Mouse (Mus musculus): ENCODE results near the gene Cdkn2aip. TPM values are rescaled to one million over a fixed set of nuclear protein-coding genes. Genes with fewer than 3 reads are reported as not detected.
A peak's percentile ranks its signal among the peaks of the same experiment; 100 is the strongest.

Gene Cdkn2aip
- polyA plus RNA-seq, 1 experiment from 2014 or later = 13.5 TPM

GRCm38 (mm10) chr8:47742992-47743391 lies 29.3 kb upstream of the Cdkn2aip start:
- H3K9ac ChIP-seq = no peak overlapping the region
- H3K9me3 ChIP-seq (replicated peaks) = no peaks in the 10 kb centered on the region
- ATAC-seq (ENCODE audit: low read depth) = no peak
- H3K4me2 ChIP-seq = no peak overlapping the region
- H3K36me3 ChIP-seq = no peaks in the 10 kb centered on the region
- no peaks in the 10 kb centered on the region for H3K4me1 ChIP-seq (replicated peaks)
- 21% methylated on average over 8 of the region's 8 CpGs for WGBS (ENCODE audit: insufficient replicate concordance)
- no peaks in the 10 kb centered on the region; the same call in 1 of the 2 replicates for H3K27me3 ChIP-seq
- no peak for DNase-seq
- no peak overlapping the region for H3K4me3 ChIP-seq (replicated peaks)
- no peak overlapping the region for H3K27ac ChIP-seq

DNA sequence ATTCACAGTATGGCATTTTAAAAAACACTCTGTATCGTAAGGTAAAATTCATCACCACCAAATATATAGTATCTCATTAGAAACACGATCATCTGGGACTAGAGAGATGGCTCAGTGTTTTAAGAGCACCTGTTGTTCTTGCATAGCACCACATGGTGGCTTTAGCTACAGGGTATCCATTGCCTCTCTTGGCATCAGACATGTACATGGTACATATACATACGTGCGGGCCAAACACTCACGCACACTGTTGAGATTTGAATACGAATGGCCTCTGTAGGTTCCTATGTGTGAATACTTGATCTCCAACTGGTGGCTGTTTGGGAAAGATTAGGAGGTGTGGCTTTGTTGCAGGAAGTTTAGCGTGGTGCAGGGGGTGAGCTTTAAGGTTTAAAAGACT lies 28.6 kb upstream of the Cdkn2aip start:
- no peak for ATAC-seq (ENCODE audit: low read depth)
- H3K9me3 ChIP-seq (replicated peaks) = no peaks in the 10 kb centered on the region
- no peak overlapping the region for H3K4me3 ChIP-seq (replicated peaks)
- H3K27me3 ChIP-seq = no peaks in the 10 kb centered on the region; the same call in 1 of the 2 replicates
- no peak overlapping the region for H3K4me2 ChIP-seq
- H3K4me1 ChIP-seq (replicated peaks) = no peaks in the 10 kb centered on the region
- WGBS (ENCODE audit: insufficient replicate concordance) = 58% methylated on average over 7 of the region's 7 CpGs
- no peaks in the 10 kb centered on the region for H3K36me3 ChIP-seq
- no peak overlapping the region for H3K9ac ChIP-seq
- H3K27ac ChIP-seq = no peak overlapping the region
- DNase-seq = no peak

DNA sequence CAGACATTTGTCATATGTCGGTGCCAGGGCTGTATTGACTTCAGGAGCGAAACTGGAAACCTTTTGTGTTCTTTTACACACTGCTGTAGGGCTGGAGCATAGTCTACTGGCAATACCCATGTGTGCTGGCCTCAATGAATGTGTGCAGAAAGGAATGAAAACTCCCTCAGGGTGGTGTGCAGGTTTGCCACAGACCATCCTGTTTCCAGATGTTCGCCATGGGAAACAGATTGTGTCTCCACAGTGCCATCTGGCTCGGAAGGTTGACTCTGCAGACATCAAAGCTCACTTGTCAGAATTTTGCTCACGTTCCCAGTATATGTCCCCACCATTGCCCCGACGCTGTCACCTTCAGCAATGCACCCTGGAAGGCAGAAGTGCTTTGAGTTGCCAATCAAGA lies 23.4 kb upstream of the Cdkn2aip start:
- ATAC-seq (ENCODE audit: low read depth) = no peak
- WGBS (ENCODE audit: insufficient replicate concordance) = 49% methylated on average over 7 of the region's 7 CpGs
- no peaks in the 10 kb centered on the region for H3K4me1 ChIP-seq (replicated peaks)

DNA sequence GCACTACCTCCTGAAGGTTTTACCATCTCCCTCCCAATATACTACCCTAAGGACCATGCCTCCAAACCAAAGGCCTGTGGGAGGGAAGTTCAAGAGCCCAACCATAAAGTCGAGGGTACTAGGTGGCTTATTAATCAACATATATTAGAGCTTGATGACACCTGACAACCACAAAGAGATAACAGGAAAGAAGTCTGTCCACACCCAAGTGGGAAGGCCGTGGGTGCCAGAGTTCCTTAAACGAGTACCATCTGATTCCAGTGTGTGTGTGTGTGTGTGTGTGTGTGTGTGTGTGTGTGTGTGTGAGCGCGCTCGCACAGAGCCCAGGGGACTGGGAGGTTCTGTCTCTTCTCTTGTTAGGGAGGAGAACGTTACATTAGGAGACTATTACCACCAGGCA lies 15.6 kb upstream of the Cdkn2aip start:
- Histone ChIP-seq H3K4me1 (replicated peaks) (no peaks in the 10 kb centered on the region), H3K36me3 (no peaks in the 10 kb centered on the region), H3K9ac (no peak overlapping the region), H3K4me2 (no peak overlapping the region), H3K9me3 (replicated peaks) (no peaks in the 10 kb centered on the region), H3K27ac (no peak overlapping the region), H3K27me3 (no peaks in the 10 kb centered on the region), H3K4me3 (replicated peaks) (no peak overlapping the region)
- DNase-seq (no peak), ATAC-seq (ENCODE audit: low read depth) (no peak)
- WGBS (ENCODE audit: insufficient replicate concordance) = 55% methylated on average over 7 of the region's 7 CpGs

More for the DNA sequence above, 23.4 kb upstream of the Cdkn2aip start:
- Histone ChIP-seq H3K4me2 (no peak overlapping the region), H3K4me3 (replicated peaks) (no peak overlapping the region), H3K27me3 (no peaks in the 10 kb centered on the region; the same call in 1 of the 2 replicates), H3K36me3 (no peaks in the 10 kb centered on the region), H3K9ac (no peak overlapping the region), H3K9me3 (replicated peaks) (no peaks in the 10 kb centered on the region), H3K27ac (no peak overlapping the region)
- DNase-seq = no peak

DNA sequence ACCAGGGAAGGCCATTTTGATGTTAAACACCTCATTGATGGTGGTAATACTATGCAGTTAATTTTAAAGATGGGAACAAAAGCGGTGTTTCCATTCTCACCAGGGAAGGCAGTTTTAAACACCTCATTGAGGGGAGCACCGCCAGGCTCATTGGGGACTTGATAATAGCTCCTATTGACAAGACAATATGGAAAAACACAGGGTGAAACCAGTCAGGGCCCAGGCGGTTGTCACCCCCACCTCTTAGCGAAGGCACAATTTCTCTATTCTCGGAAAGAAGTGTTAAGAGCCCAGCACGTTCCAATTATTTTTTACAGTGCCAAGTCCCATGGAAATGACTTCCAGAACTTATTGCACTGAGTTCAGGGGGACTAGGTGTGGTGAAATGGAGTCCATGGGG lies 13.2 kb upstream of the Cdkn2aip start:
- no peaks in the 10 kb centered on the region for H3K36me3 ChIP-seq
- 51% methylated on average over 6 of the region's 6 CpGs for WGBS (ENCODE audit: insufficient replicate concordance)

DNA sequence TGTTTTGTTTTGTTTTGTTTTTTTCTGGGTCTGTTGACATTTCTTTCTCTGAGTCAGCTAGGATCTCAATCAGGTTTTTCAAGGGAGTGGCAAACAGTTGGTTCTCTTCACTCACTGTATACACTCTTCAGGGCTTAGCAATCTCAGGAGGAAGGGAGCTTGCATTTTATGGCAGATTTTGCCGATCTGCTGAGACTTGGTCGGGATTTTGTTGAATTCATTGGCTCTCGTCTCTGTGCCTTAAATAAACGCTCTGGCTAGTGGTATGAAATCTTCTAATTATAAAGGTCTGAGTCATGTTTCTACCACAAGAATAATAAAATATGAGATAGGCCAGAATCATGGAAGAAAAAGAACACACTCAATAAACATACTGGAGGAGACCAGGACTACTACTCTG lies 7.9 kb upstream of the Cdkn2aip start:
- Histone ChIP-seq H3K27ac (no peak overlapping the region), H3K36me3 (no peaks in the 10 kb centered on the region), H3K4me3 (replicated peaks) (no peak overlapping the region), H3K9me3 (replicated peaks) (no peaks in the 10 kb centered on the region), H3K4me1 (replicated peaks) (0 out of 2 replicates have a peak, but pooled peaks cover 3% of the 10 kb centered on the region), H3K27me3 (no peaks in the 10 kb centered on the region), H3K4me2 (no peak overlapping the region), H3K9ac (no peak overlapping the region)
- ATAC-seq (ENCODE audit: low read depth) (no peak), DNase-seq (no peak)
- WGBS (ENCODE audit: insufficient replicate concordance) = 58% methylated on average over 4 of the region's 4 CpGs

More for the DNA sequence above, 13.2 kb upstream of the Cdkn2aip start:
- ATAC-seq (ENCODE audit: low read depth) (no peak), DNase-seq (no peak)
- Histone ChIP-seq H3K9me3 (replicated peaks) (no peaks in the 10 kb centered on the region), H3K4me3 (replicated peaks) (no peak overlapping the region), H3K27ac (no peak overlapping the region), H3K27me3 (no peaks in the 10 kb centered on the region), H3K4me2 (no peak overlapping the region), H3K9ac (no peak overlapping the region), H3K4me1 (replicated peaks) (no peaks in the 10 kb centered on the region)

GRCm38 (mm10) chr8:47718641-47719040 lies 4.9 kb upstream of the Cdkn2aip start:
- Histone ChIP-seq H3K36me3 (no peaks in the 10 kb centered on the region), H3K4me3 (replicated peaks) (no peak overlapping the region), H3K9me3 (replicated peaks) (no peaks in the 10 kb centered on the region), H3K4me2 (no peak overlapping the region), H3K27me3 (no peaks in the 10 kb centered on the region), H3K4me1 (replicated peaks) (peaks cover 13% of the 10 kb centered on the region), H3K27ac (no peak overlapping the region), H3K9ac (no peak overlapping the region)
- no peak for DNase-seq
- 15% methylated on average over 11 of the region's 11 CpGs for WGBS (ENCODE audit: insufficient replicate concordance)
- no peak for ATAC-seq (ENCODE audit: low read depth)

DNA sequence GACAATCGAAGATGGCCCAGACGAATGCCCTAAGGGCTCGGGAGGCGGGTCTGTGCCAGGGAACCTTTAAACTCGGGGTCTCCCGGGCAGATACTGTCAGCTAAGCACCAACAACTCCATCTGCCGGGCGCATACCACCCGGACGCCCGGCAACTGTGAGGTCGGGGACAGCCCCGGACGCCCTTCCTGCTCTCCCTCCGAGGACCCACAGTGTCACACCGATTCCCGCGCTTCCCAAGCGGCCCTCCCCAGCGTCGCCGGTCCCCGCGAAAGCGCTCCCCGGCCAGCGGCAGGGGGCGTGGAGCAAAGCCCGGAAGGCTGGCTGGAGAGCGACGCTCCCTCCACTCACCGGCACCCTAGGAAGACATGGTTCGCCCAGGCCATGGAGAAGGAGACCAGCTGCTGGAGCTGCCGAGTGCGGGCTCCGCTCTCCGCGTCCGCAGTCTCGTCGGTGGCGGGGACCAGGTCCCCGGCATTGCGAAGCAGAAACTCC lies 515 bp downstream of the Cdkn2aip start:
- Histone ChIP-seq H3K9me3 (replicated peaks) (no peaks in the 10 kb centered on the region), H3K9ac (peak overlapping the region; percentile 96), H3K36me3 (peaks cover 24% of the 10 kb centered on the region), H3K4me3 (replicated peaks) (peak overlapping the region; percentile 98), H3K27me3 (no peaks in the 10 kb centered on the region), H3K4me1 (replicated peaks) (peaks cover 42% of the 10 kb centered on the region), H3K27ac (peak overlapping the region; percentile 94), H3K4me2 (peak overlapping the region; percentile 88)
- DNase-seq (peak; percentile 52), ATAC-seq (ENCODE audit: low read depth) (peak; percentile 34)
- under 1% methylated on average over 41 of the region's 44 CpGs for WGBS (ENCODE audit: insufficient replicate concordance)

DNA sequence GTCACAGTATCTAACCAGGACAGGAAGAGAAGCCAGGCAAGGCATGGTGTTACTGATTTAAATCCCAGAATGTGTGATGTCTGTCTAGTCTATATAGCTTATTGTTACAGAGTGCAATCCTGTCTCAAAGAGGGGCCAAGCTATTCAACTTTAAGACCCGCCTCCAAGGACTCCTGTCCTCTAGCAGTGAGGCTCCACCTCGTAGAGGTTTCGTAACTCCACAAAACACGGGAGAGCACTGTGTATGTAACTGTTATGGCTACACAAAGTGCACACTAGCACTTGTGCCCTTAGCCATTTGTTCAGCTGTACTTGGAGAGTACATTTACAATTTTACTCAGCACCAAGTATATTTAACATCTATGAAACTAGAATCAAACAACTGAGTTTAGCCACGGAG lies 5.6 kb downstream of the Cdkn2aip start:
- Histone ChIP-seq H3K36me3 (peaks cover 42% of the 10 kb centered on the region), H3K4me2 (no peak overlapping the region), H3K27me3 (no peaks in the 10 kb centered on the region), H3K9me3 (replicated peaks) (no peaks in the 10 kb centered on the region), H3K9ac (no peak overlapping the region), H3K4me3 (replicated peaks) (no peak overlapping the region), H3K4me1 (replicated peaks) (peaks cover 40% of the 10 kb centered on the region), H3K27ac (peak overlapping the region; percentile 68)
- DNase-seq = no peak
- 61% methylated on average over 5 of the region's 5 CpGs for WGBS (ENCODE audit: insufficient replicate concordance)
- ATAC-seq (ENCODE audit: low read depth) = peak; percentile 40; the same call in 1 of the 2 replicates

DNA sequence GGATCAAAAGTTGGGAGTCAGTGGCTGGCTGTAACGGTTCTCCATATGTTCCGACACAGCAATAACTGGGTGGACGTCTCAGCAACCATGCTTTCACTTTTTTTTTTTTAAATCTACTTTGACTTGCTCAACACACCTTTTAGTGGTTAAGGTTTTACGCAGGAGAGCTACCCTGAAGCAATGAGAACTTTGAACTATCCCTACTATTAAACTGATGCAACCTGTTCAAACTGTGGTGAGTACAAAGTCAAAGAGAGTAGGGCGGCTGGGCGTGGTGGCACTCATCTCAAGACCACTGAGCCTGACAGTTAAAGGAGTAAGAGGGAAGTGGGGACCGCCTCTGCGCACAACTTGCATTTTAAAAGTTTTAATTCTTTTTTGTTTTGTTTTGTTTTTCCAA lies 7.0 kb downstream of the Cdkn2aip start:
- Histone ChIP-seq H3K27ac (peak overlapping the region; percentile 77), H3K9me3 (replicated peaks) (no peaks in the 10 kb centered on the region), H3K4me2 (no peak overlapping the region), H3K36me3 (peaks cover 37% of the 10 kb centered on the region), H3K4me3 (replicated peaks) (no peak overlapping the region), H3K27me3 (no peaks in the 10 kb centered on the region), H3K9ac (no peak overlapping the region), H3K4me1 (replicated peaks) (peaks cover 28% of the 10 kb centered on the region)
- ATAC-seq (ENCODE audit: low read depth) (peak; percentile 63), DNase-seq (no peak)
- 71% methylated on average over 8 of the region's 8 CpGs for WGBS (ENCODE audit: insufficient replicate concordance)

- Histone ChIP-seq H3K4me3 (replicated peaks) (no peak overlapping the region), H3K4me1 (replicated peaks) (peaks cover 3% of the 10 kb centered on the region), H3K9me3 (replicated peaks) (no peaks in the 10 kb centered on the region), H3K27ac (no peak overlapping the region), H3K36me3 (peaks cover 11% of the 10 kb centered on the region; the same call in 1 of the 2 replicates), H3K27me3 (no peaks in the 10 kb centered on the region), H3K4me2 (no peak overlapping the region), H3K9ac (no peak overlapping the region)
- WGBS (ENCODE audit: insufficient replicate concordance) = 54% methylated on average over 1 of the region's 1 CpGs
- no peak for DNase-seq
- no peak for ATAC-seq (ENCODE audit: low read depth)
Measured at GRCm38 (mm10) chr8:47702333-47702732, 11.4 kb downstream of the Cdkn2aip start.

DNA sequence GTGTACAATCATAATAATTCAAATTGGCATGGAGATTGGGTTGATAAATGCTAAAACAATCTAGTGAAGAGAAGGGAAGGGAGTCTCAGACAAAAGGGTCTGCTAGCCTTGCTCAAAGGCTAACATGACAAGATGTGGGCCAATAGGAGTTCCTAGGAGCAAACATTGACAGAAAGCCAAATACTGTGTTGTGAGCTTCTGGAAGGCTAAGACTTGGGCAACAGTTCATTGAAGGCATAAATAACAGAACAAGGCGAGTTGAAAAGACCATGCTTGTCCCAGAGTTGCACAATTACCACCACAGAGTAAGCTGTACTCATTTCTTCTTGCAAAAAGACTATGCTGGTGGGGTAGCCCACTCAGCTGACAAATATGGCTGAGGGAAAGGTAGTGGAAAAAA lies 16.0 kb downstream of the Cdkn2aip start:
- Histone ChIP-seq H3K36me3 (no peaks in the 10 kb centered on the region), H3K4me1 (replicated peaks) (no peaks in the 10 kb centered on the region), H3K9ac (no peak overlapping the region), H3K27ac (no peak overlapping the region), H3K4me2 (no peak overlapping the region), H3K4me3 (replicated peaks) (no peak overlapping the region), H3K9me3 (replicated peaks) (no peaks in the 10 kb centered on the region), H3K27me3 (no peaks in the 10 kb centered on the region)
- DNase-seq (no peak), ATAC-seq (ENCODE audit: low read depth) (no peak)
- 45% methylated on average over 1 of the region's 1 CpGs for WGBS (ENCODE audit: insufficient replicate concordance)
